Mouse (Mus musculus) heart, embryonic 14.5 days (tissue): Measurements from ENCODE around the gene Sertad4. TPM values are rescaled to one million over a fixed set of nuclear protein-coding genes. Genes with fewer than 3 reads are reported as not detected.

Source experiments
- ATAC-seq: fragments of 200-750 bp; cut with Nextera tagmentation; 2 replicates; pipeline ENCODE4 v1.8.0; 2017; ENCODE audit warnings: low read depth, moderate TSS enrichment; ENCODE audit not compliant: insufficient number of reproducible peaks, insufficient read depth, low FRiP score
- H3K27ac ChIP-seq, 2 experiments: fragments of 200-500 bp in 1 of 2; fragments of 300-500 bp in 1 of 2; sonication (generic) in 1 of 2; replicated peaks in 1 of 2; 2 replicates each; pipeline ENCODE4 v1.5.1; 2012 to 2014; ENCODE audit warnings: low read depth in 2 of 2, low read length in 2 of 2, control low read depth in 1 of 2, mild to moderate bottlenecking in 1 of 2, mixed read lengths in 1 of 2; ENCODE audit not compliant: control insufficient read depth in 1 of 2, insufficient read depth in 1 of 2
- H3K27me3 ChIP-seq: fragments of 300-500 bp; sonication (generic); 2 replicates; pipeline ENCODE4 v1.6.1; 2014; ENCODE audit warnings: mild to moderate bottlenecking, low read length, control low read depth; ENCODE audit not compliant: control insufficient read depth, insufficient read depth
- H3K36me3 ChIP-seq: fragments of 300-500 bp; sonication (generic); 2 replicates; pipeline ENCODE4 v1.6.1; 2014; ENCODE audit warnings: mild to moderate bottlenecking, control low read depth, low read length, mixed read lengths; ENCODE audit not compliant: control insufficient read depth, insufficient read depth
- H3K4me1 ChIP-seq, 2 experiments: fragments of 200-500 bp in 1 of 2; fragments of 300-500 bp in 1 of 2; sonication (generic) in 1 of 2; 2 replicates each; pipeline ENCODE4 v1.6.1; 2012 to 2014; ENCODE audit warnings: low read length in 2 of 2, control low read depth in 1 of 2, mixed read lengths in 1 of 2; ENCODE audit not compliant: control insufficient read depth in 2 of 2, insufficient read depth in 2 of 2
- H3K4me2 ChIP-seq: fragments of 300-500 bp; sonication (generic); 2 replicates; pipeline ENCODE4 v1.6.1; 2014; ENCODE audit warnings: mild to moderate bottlenecking, low read length
- H3K4me3 ChIP-seq, 2 experiments: fragments of 200-500 bp in 1 of 2; fragments of 300-500 bp in 1 of 2; sonication (generic) in 1 of 2; 2 replicates each; pipeline ENCODE4 v1.5.1; 2012 to 2014; ENCODE audit warnings: low read length in 2 of 2, mild to moderate bottlenecking in 2 of 2, control low read depth in 1 of 2, low read depth in 1 of 2, moderate library complexity in 1 of 2; ENCODE audit not compliant: control insufficient read depth in 1 of 2, insufficient read depth in 1 of 2
- H3K9ac ChIP-seq: fragments of 300-500 bp; sonication (generic); 2 replicates; pipeline ENCODE4 v1.6.1; 2014; ENCODE audit warnings: mild to moderate bottlenecking, low read length
- H3K9me3 ChIP-seq: fragments of 300-500 bp; sonication (generic); 2 replicates; pipeline ENCODE4 v1.6.1; 2016; ENCODE audit warnings: low read length, control low read depth; ENCODE audit not compliant: control insufficient read depth
- WGBS: fragments of 180-500 bp; shearing (Covaris S2); extraction: QIAGEN DNeasy Blood & Tissue Kit; methylation state at CpG from one replicate; pipeline ENCODE4 v1.1.7; 2014; 5-methylcytosine and 5-hydroxymethylcytosine counted together
- polyA plus RNA-seq: library from polyadenylated mRNA; unstranded; fragments of >200 nt; fragmentation: Nextera tagmentation; extraction: Ambion mirVana; gene quantifications from 2 replicates; pipeline ENCODE4 v1.2.1, GENCODE M21; 2014

Sertad4 gene
- polyA plus RNA-seq, 1 experiment from 2014 or later, result 17.0 TPM

GRCm38 (mm10) chr1:192827955-192828354, 27.6 kb downstream of the Sertad4 start:
- Histone ChIP-seq H3K4me1 (peaks cover 8 to 24% of the 10 kb centered on the region in 2 experiments), H3K9me3 (0 out of 2 replicates have a peak, but pooled peaks cover 3% of the 10 kb centered on the region), H3K4me3 (no peak overlapping the region), H3K27me3 (peaks cover 5% of the 10 kb centered on the region), H3K36me3 (no peaks in the 10 kb centered on the region), H3K27ac (no peak overlapping the region), H3K9ac (no peak overlapping the region), H3K4me2 (no peak overlapping the region)
- no peak for ATAC-seq

DNA sequence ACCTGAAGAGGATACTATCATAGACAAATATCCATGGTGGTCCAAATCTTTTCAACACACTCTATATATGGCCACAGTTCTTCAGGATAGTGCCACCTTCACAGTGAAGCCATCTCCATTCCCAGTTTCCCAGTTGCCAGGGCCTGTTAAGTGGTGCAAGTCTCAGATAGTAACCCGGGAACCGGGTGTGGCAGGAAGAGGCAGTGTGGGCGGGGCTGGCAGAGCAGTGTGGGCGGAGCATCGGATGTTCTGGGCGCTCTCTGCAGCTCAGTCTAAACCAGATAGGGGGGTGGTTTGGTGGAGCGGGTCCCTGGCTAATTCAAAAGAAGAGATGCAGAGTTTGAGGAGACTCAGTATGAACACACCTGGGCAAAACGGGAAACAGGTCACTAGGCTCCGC, 29.8 kb downstream of the Sertad4 start:
- Histone ChIP-seq H3K9ac (no peak overlapping the region), H3K36me3 (no peaks in the 10 kb centered on the region), H3K4me3 (no peak overlapping the region), H3K27ac (no peak overlapping the region), H3K27me3 (no peaks in the 10 kb centered on the region), H3K4me2 (no peak overlapping the region), H3K9me3 (0 out of 2 replicates have a peak, but pooled peaks cover 3% of the 10 kb centered on the region), H3K4me1 (peaks cover 11 to 30% of the 10 kb centered on the region in 2 experiments)
- WGBS, result 17% methylated on average over 9 of the region's 9 CpGs
- ATAC-seq, result no peak

GRCm38 (mm10) chr1:192822652-192823525, 32.7 kb downstream of the Sertad4 start:
- Histone ChIP-seq H3K4me1 (peaks cover 11 to 16% of the 10 kb centered on the region in 2 experiments; a peak in 3 of 4 replicates), H3K27me3 (no peaks in the 10 kb centered on the region), H3K4me2 (peak overlapping the region; percentile 4; the same call in 1 of the 2 replicates), H3K27ac (peak overlapping the region; percentile 15 to 86), H3K36me3 (no peaks in the 10 kb centered on the region), H3K4me3 (no peak overlapping the region), H3K9ac (no peak overlapping the region), H3K9me3 (0 out of 2 replicates have a peak, but pooled peaks cover 3% of the 10 kb centered on the region)
- 31% methylated on average over 13 of the region's 13 CpGs for WGBS
- ATAC-seq, result peak; percentile 85

GRCm38 (mm10) chr1:192822309-192822651, 33.3 kb downstream of the Sertad4 start:
- Histone ChIP-seq H3K4me2 (peak overlapping the region; percentile 4; the same call in 1 of the 2 replicates), H3K36me3 (no peaks in the 10 kb centered on the region), H3K9me3 (0 out of 2 replicates have a peak, but pooled peaks cover 3% of the 10 kb centered on the region), H3K27me3 (no peaks in the 10 kb centered on the region), H3K9ac (no peak overlapping the region), H3K27ac (peak overlapping the region; percentile 15 to 86), H3K4me1 (peaks cover 11 to 16% of the 10 kb centered on the region in 2 experiments; a peak in 3 of 4 replicates), H3K4me3 (no peak overlapping the region)
- peak; percentile 52 for ATAC-seq
- 42% methylated on average over 1 of the region's 1 CpGs for WGBS

GRCm38 (mm10) chr1:192818334-192818733, 37.2 kb downstream of the Sertad4 start:
- Histone ChIP-seq H3K4me3 (no peak overlapping the region), H3K36me3 (no peaks in the 10 kb centered on the region), H3K27me3 (no peaks in the 10 kb centered on the region), H3K9ac (no peak overlapping the region), H3K4me2 (no peak overlapping the region), H3K4me1 (peaks cover 7 to 8% of the 10 kb centered on the region in 2 experiments; a peak in 3 of 4 replicates), H3K27ac (no peak overlapping the region), H3K9me3 (no peaks in the 10 kb centered on the region)
- 82% methylated on average over 5 of the region's 5 CpGs for WGBS
- ATAC-seq, result no peak

DNA sequence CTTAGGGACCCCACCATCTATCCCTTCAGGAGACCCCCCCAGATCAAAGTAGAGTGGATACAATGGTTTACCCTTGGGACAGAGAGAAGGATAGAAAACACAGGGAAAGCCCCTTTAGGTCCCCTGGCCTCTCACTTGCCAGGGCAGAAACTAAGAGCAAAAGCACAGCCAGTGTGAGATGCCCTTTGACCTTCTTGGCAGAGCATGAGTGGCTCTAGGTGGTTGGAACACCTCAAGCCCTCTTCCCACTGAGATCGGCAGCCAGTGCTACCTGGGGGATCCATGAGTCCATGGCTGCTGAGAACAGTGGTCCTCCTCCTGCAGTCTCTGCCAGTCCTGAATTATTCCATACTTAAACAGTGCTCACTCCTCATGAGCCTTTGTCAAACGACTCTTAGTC, 39.8 kb downstream of the Sertad4 start:
- Histone ChIP-seq H3K4me1 (peaks cover 0 to 4% of the 10 kb centered on the region in 2 experiments; a peak in 1 of 4 replicates), H3K4me2 (no peak overlapping the region), H3K36me3 (no peaks in the 10 kb centered on the region), H3K4me3 (no peak overlapping the region), H3K9ac (no peak overlapping the region), H3K27me3 (no peaks in the 10 kb centered on the region), H3K27ac (no peak overlapping the region), H3K9me3 (no peaks in the 10 kb centered on the region)
- ATAC-seq, result no peak
- WGBS, result 45% methylated on average over 2 of the region's 2 CpGs

DNA sequence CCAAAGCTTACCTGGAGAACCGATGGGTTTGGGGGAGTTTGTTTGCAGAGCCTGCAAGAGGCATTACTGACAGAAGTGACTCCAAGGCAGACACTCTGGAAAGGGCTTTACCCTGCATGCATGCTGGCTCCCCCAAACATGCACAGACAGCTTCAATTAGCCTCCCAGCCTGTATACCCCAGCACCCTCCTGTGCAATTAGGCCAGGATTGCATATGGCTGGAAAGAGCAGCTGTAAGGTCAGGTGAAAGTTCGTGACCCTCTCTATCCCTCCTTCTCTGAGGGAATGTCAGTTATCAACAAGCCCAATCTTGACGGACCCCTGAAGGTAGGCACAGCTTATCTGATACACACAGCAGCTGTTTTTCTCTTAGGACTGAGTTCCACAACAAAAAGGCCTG, 40.9 kb downstream of the Sertad4 start:
- peaks cover 0 to 4% of the 10 kb centered on the region in 2 experiments; a peak in 1 of 4 replicates for H3K4me1 ChIP-seq
- ATAC-seq, result no peak
- H3K36me3 ChIP-seq, result no peaks in the 10 kb centered on the region
- H3K27ac ChIP-seq, result no peak overlapping the region
- H3K4me3 ChIP-seq, result no peak overlapping the region
- WGBS, result 51% methylated on average over 3 of the region's 3 CpGs
- no peaks in the 10 kb centered on the region for H3K27me3 ChIP-seq
- H3K9ac ChIP-seq, result no peak overlapping the region
- H3K4me2 ChIP-seq, result no peak overlapping the region
- no peaks in the 10 kb centered on the region for H3K9me3 ChIP-seq
